Mouse (Mus musculus) bone marrow, adult 2 months (tissue): ENCODE measurements around the gene Ap3m1.

Experiments
- CTCF ChIP-seq: fragments of 200-500 bp; IDR thresholded peaks from 2 replicates; pipeline ENCODE4 v1.5.1; 2011; ENCODE audit warnings: low read length, control low read depth; ENCODE audit not compliant: control insufficient read depth, insufficient read depth
- POLR2A ChIP-seq: fragments of 200-500 bp; IDR thresholded peaks from 2 replicates; pipeline ENCODE4 v1.6.1; 2011; ENCODE audit warnings: low read depth, mild to moderate bottlenecking, control low read depth, low read length, borderline replicate concordance; ENCODE audit not compliant: control insufficient read depth

- no peak for TF ChIP-seq CTCF
- no peak for TF ChIP-seq POLR2A
These were observed 35.2 kb upstream of the Ap3m1 start for GRCm38 (mm10) chr14:21087390-21088060.
